Mouse (Mus musculus): ENCODE data around the gene Stip1. TPM values are rescaled to one million over a fixed set of nuclear protein-coding genes. Genes with fewer than 3 reads are reported as not detected.

Gene Stip1
- polyA plus RNA-seq, 1 experiment from 2014 or later = 168 TPM

Other genes with a start within 250 kb of the Stip1 start
- 15.3 and 20.4 TPM in 2 replicates for gene Rps6ka4, start 199.3 kb downstream of the Stip1 start, polyA plus RNA-seq (2015; fragmentation: Nextera tagmentation; extraction: Ambion mirVana)
- gene Ccdc88b, start 181.8 kb downstream of the Stip1 start, polyA plus RNA-seq (2015; fragmentation: Nextera tagmentation; extraction: Ambion mirVana) = 0.68 and 1.3 TPM in 2 replicates
- 72.8 and 80.1 TPM in 2 replicates for gene Trmt112, start 130.3 kb downstream of the Stip1 start, polyA plus RNA-seq (2015; fragmentation: Nextera tagmentation; extraction: Ambion mirVana)
- gene Prdx5, start 129.9 kb downstream of the Stip1 start, polyA plus RNA-seq (2015; fragmentation: Nextera tagmentation; extraction: Ambion mirVana) = 302 and 344 TPM in 2 replicates
- 36.9 and 39.3 TPM in 2 replicates for gene Esrra, start 118.2 kb downstream of the Stip1 start, polyA plus RNA-seq (2015; fragmentation: Nextera tagmentation; extraction: Ambion mirVana)
- gene Catsperz, start 114.6 kb downstream of the Stip1 start, polyA plus RNA-seq (2015; fragmentation: Nextera tagmentation; extraction: Ambion mirVana) = 1.9 and 3.4 TPM in 2 replicates
- gene Kcnk4, start 105.5 kb downstream of the Stip1 start, polyA plus RNA-seq (2015; fragmentation: Nextera tagmentation; extraction: Ambion mirVana) = 0.14 and 1.1 TPM in 2 replicates
- 55.6 and 58.1 TPM in 2 replicates for gene Bad, start 98.1 kb downstream of the Stip1 start, polyA plus RNA-seq (2015; fragmentation: Nextera tagmentation; extraction: Ambion mirVana)
- 20.8 and 27.7 TPM in 2 replicates for gene Gpr137, start 97.5 kb downstream of the Stip1 start, polyA plus RNA-seq (2015; fragmentation: Nextera tagmentation; extraction: Ambion mirVana)
- gene Ppp1r14b, start 65.0 kb downstream of the Stip1 start, polyA plus RNA-seq (2015; fragmentation: Nextera tagmentation; extraction: Ambion mirVana) = 136 and 138 TPM in 2 replicates
- 16.4 and 25.3 TPM in 2 replicates for gene Plcb3, start 63.5 kb downstream of the Stip1 start, polyA plus RNA-seq (2015; fragmentation: Nextera tagmentation; extraction: Ambion mirVana)
- 77.0 and 91.2 TPM in 2 replicates for gene Fkbp2, start 59.5 kb downstream of the Stip1 start, polyA plus RNA-seq (2015; fragmentation: Nextera tagmentation; extraction: Ambion mirVana)
- gene Vegfb, start 52.3 kb downstream of the Stip1 start, polyA plus RNA-seq (2015; fragmentation: Nextera tagmentation; extraction: Ambion mirVana) = 133 and 149 TPM in 2 replicates
- 37.9 and 39.1 TPM in 2 replicates for gene Dnajc4, start 47.4 kb downstream of the Stip1 start, polyA plus RNA-seq (2015; fragmentation: Nextera tagmentation; extraction: Ambion mirVana)
- 29.9 TPM in 2 replicates for gene Nudt22, start 43.9 kb downstream of the Stip1 start, polyA plus RNA-seq (2015; fragmentation: Nextera tagmentation; extraction: Ambion mirVana)
- gene Trpt1, start 43.8 kb downstream of the Stip1 start, polyA plus RNA-seq (2015; fragmentation: Nextera tagmentation; extraction: Ambion mirVana) = 17.4 and 18.0 TPM in 2 replicates
- 6.5 and 18.3 TPM in 2 replicates for gene Fermt3, start 20.5 kb downstream of the Stip1 start, polyA plus RNA-seq (2015; fragmentation: Nextera tagmentation; extraction: Ambion mirVana)
- 49.1 and 57.6 TPM in 2 replicates for gene Macrod1, start 16.8 kb upstream of the Stip1 start, polyA plus RNA-seq (2015; fragmentation: Nextera tagmentation; extraction: Ambion mirVana)
- gene Flrt1, start 65.8 kb upstream of the Stip1 start, polyA plus RNA-seq (2015; fragmentation: Nextera tagmentation; extraction: Ambion mirVana) = 1.3 and 2.5 TPM in 2 replicates
- gene Otub1, start 166.3 kb upstream of the Stip1 start, polyA plus RNA-seq (2015; fragmentation: Nextera tagmentation; extraction: Ambion mirVana) = 122 and 135 TPM in 2 replicates
- 1,507 and 2,028 TPM in 2 replicates for gene Cox8a, start 177.6 kb upstream of the Stip1 start, polyA plus RNA-seq (2015; fragmentation: Nextera tagmentation; extraction: Ambion mirVana)
- 48.2 and 56.2 TPM in 2 replicates for gene Naa40, start 201.2 kb upstream of the Stip1 start, polyA plus RNA-seq (2015; fragmentation: Nextera tagmentation; extraction: Ambion mirVana)
- 13.1 and 16.9 TPM in 2 replicates for gene Rcor2, start 227.4 kb upstream of the Stip1 start, polyA plus RNA-seq (2015; fragmentation: Nextera tagmentation; extraction: Ambion mirVana)

Data from heart, embryonic 15.5 days (tissue).